18 mouse cellular contexts compared by ENCODE assay signal in the genomic region with DNA sequence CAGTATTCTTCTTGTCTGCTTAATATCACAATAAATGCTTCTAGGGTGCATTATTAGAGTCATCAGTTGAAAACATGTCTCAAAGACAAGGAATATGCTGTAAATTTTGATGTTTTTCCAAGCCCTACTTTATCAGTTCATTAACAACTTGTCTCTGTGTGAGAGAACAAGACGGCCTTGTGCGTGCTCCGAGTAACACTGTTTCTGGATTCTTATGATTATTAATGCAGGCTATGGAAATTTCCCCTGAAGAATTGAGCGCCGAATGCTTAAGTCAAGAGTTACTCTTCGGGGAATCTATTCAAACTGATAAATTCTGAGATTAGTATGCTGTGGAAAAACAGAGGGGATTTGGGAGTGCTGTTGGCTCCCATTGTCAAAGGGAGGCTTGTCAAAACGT.
"Had no signal": no experiment of that assay in that cellular context is flagged by ENCODE, and none has a peak within 500 bp of the region (broad histone marks: within the 10 kb centered on the region; RNA-seq: fewer than 3 reads in every experiment).

No protein-coding gene starts in this region.

- DNase-seq: lung, adult 18-20 months; lung, embryonic 14.5 days; lung, postnatal 10 days; lung, postnatal 4 days; retina, postnatal 1 day; right cerebral cortex, adult 18-20 months; right cerebral cortex, postnatal 25 days; right cerebral cortex, postnatal 4 days; spleen, adult 18-20 months; thymus, adult 18-20 months; thymus, postnatal 14 days; thymus, postnatal 36 days had no signal

- H3K36me3 ChIP-seq: midbrain, embryonic 10.5 days; midbrain, embryonic 12.5 days; neural tube, embryonic 13.5 days; neural tube, embryonic 15.5 days had no signal

- H3K4me1 ChIP-seq: midbrain, embryonic 10.5 days; neural tube, embryonic 13.5 days; neural tube, embryonic 15.5 days had no signal

- H3K27me3 ChIP-seq: midbrain, embryonic 12.5 days; neural tube, embryonic 13.5 days; neural tube, embryonic 15.5 days had no signal

- H3K4me2 ChIP-seq: lung, embryonic 14.5 days; midbrain, embryonic 12.5 days; neural tube, embryonic 13.5 days; neural tube, embryonic 15.5 days had no signal

- H3K4me3 ChIP-seq: midbrain, embryonic 10.5 days; midbrain, embryonic 12.5 days; myocyte; neural tube, embryonic 13.5 days; neural tube, embryonic 15.5 days had no signal

- H3K9ac ChIP-seq: liver, embryonic 14.5 days; lung, embryonic 14.5 days; midbrain, embryonic 12.5 days; neural tube, embryonic 13.5 days; neural tube, embryonic 15.5 days had no signal

- H3K27ac ChIP-seq: liver, embryonic 14.5 days; midbrain, embryonic 10.5 days; midbrain, embryonic 12.5 days; neural tube, embryonic 13.5 days; neural tube, embryonic 15.5 days had no signal

- H3K9me3 ChIP-seq: midbrain, embryonic 10.5 days; midbrain, embryonic 12.5 days; neural tube, embryonic 13.5 days; neural tube, embryonic 15.5 days had no signal
